Mouse (Mus musculus): ENCODE data around the gene Gm4788.
"Not testable (repeated sequence)": the region's sequence is repeated elsewhere in the genome, so short reads cannot be mapped to it uniquely, and the experiment has no call there.

Gm4788 gene

DNA sequence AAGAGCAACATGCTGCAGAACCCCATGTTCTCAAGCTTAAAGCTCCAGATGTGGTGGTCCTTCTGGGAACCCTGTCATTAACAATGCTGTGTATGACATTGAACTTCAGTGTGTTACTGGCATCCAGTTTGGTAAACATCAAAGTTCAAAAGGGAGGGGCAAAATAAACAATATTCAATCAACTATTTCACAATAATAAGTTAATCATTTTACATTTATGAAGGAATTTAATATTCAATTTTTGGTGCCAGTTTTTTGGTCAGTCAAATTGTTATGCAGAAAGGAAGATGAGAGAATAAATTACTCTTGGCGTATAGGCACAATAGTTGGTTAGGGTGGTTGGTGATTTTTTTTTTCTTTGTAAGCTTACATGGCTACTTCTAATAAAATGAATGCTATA, at the start of gene Gm4788:
Gm4788 (minus strand) TSS at position 101 of the 400 bp plus-strand sequence.
- DNase-seq, result no peak

DNA sequence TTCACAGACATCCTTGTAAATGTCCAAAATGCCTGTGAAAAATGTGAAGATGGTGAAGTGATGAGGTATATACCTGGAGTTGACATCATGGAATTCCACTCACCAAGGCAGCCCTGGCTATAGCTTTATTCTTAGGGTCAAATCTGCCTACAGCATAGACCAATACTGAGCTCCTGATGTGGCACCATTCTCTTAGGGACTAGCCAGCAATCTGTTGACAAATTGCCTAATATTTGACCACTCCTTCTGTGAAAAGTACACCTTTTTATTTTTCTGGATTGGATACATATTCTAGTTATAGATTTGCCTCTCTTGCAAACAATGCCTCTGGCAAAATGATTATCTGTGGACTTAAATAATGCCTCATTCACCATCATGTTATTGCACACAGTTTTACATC, 27.6 kb upstream of the Gm4788 start:
- no peak for DNase-seq

DNA sequence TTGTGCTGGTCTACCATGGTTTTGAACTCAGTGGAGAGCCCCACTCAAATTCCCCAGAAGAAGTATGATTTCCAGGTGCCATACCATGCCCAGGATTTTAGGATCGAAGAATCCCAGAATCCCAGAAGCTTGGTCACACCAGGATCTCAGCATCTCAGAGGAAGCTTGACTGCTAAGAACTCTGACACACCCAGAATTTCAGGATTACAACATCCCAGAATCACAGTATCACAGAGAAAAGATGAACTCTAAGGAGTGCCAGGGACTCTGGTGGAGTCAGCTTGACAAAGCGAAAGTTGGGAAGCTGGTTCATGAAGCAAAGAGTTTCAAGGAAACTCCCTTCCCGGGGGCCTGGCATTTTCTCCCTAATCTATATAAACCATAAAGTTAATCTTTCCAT, 11.1 kb downstream of the Gm4788 start:
- not testable (repeated sequence) for DNase-seq

DNA sequence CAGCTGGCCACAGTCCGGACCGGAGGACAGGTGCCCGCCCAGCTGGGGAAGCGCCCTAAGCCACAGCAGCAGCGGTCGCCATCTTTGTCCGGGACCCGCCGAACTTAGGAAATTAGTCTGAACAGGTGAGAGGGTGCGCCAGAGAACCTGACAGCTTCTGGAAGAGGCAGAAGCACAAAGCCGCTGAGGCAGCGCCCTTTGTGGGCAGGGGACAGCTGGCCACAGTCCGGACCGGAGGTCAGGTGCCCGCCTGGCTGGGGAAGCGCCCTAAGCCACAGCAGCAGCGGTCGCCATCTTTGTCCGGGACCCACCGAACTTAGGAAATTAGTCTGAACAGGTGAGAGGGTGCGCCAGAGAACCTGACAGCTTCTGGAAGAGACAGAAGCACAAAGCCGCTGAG, 64.4 kb downstream of the Gm4788 start:
- not testable (repeated sequence) for DNase-seq

DNA sequence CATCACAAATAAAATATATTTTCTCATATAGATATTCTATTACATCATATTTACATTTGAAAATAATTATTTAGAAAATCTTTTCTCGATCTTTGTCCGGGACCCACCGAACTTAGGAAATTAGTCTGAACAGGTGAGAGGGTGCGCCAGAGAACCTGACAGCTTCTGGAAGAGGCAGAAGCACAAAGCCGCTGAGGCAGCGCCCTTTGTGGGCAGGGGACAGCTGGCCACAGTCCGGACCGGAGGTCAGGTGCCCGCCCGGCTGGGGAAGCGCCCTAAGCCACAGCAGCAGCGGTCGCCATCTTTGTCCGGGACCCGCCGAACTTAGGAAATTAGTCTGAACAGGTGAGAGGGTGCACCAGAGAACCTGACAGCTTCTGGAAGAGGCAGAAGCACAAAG, 64.8 kb downstream of the Gm4788 start:
- DNase-seq, result not testable (repeated sequence)

DNA sequence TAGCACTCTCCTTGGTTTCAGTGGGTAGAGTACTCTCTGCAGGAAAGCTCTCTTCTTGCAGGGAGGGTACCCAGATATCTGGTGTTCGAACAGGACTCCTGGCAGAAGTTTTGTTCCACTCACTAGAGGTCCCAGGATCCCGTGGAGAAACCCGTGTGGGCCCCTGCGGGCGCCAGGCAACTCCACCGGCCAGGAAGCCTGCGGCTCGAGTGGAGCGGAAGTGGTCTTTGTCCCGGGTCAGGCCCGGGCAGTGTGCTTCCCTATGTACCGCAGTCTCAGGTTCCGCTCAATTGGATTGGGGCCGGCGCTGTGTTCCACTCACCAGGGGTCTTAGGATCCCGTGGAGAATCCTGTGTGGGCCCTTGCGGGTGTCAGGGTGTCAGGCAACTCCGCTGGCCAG, 131.1 kb downstream of the Gm4788 start:
- not testable (repeated sequence) for DNase-seq
